In genomic region chr4:135676476-135676875, GRCm38 (mm10) we compare ENCODE assay signal across 24 mouse cellular contexts. TPM values are rescaled to one million over a fixed set of nuclear protein-coding genes. Genes with fewer than 3 reads are reported as not detected.
DNase-seq lines count a peak whose midpoint lies in the region; ATAC-seq and TF ChIP-seq lines count a peak whose summit lies in the region.
"Had no signal": no experiment of that assay in that cellular context is flagged by ENCODE, and none has a peak within 500 bp of the region (broad histone marks: within the 10 kb centered on the region; RNA-seq: fewer than 3 reads in every experiment).

No protein-coding gene starts in this region.

- WGBS in lung, adult 2 months, result 48% methylated on average over 5 of the region's 5 CpGs
- 47% methylated on average over 5 of the region's 5 CpGs for WGBS in lung, embryonic 16.5 days
- 62% methylated on average over 5 of the region's 5 CpGs for WGBS in stomach, embryonic 15.5 days

- H3K9me3 ChIP-seq in ES-E14 (ENCODE audit: control insufficient read depth, insufficient read depth, low read depth, low read length), result no peaks in the 10 kb centered on the region
- H3K9me3 ChIP-seq in lung, embryonic 16.5 days (ENCODE audit: control insufficient read depth, low read length), result no peaks in the 10 kb centered on the region
- no peaks in the 10 kb centered on the region for H3K9me3 ChIP-seq in stomach, embryonic 15.5 days
- H3K9me3 ChIP-seq: forebrain, embryonic 13.5 days; hindbrain, embryonic 12.5 days; limb, embryonic 13.5 days; neural tube, embryonic 12.5 days had no signal

- H3K27ac ChIP-seq in ES-E14 (ENCODE audit: insufficient read depth, low read depth, low read length, poor library complexity, severe bottlenecking), result no peak overlapping the region
- H3K27ac ChIP-seq in lung, embryonic 16.5 days (ENCODE audit: low read length), result no peak overlapping the region
- H3K27ac ChIP-seq in stomach, embryonic 15.5 days, result no peak overlapping the region
- H3K27ac ChIP-seq: forebrain, embryonic 13.5 days; hindbrain, embryonic 12.5 days; limb, embryonic 13.5 days; liver, embryonic 14.5 days; neural tube, embryonic 12.5 days had no signal

- no peak for TF ChIP-seq CTCF in lung, adult 2 months (IDR thresholded peaks at IDR 0.05; ENCODE audit: insufficient read depth, low read length)

- in situ Hi-C loops in ES-E14 (cut with MboI; ENCODE audit: low sequenced_read_pairs in 2 of 2, unreplicated experiment in 2 of 2), result no loop called here

- no peaks in the 10 kb centered on the region for H3K27me3 ChIP-seq in lung, embryonic 16.5 days (ENCODE audit: control insufficient read depth, insufficient read depth, low read depth, low read length)
- H3K27me3 ChIP-seq in stomach, embryonic 15.5 days (replicated peaks), result no peaks in the 10 kb centered on the region
- H3K27me3 ChIP-seq: forebrain, embryonic 13.5 days; hindbrain, embryonic 12.5 days; limb, embryonic 13.5 days; neural tube, embryonic 12.5 days had no signal

- no peaks in the 10 kb centered on the region for H3K4me1 ChIP-seq in lung, adult 2 months (ENCODE audit: control insufficient read depth, insufficient read depth, low read length)
- peaks cover 1 to 19% of the 10 kb centered on the region in 2 experiments; a peak in 2 of 4 replicates for H3K4me1 ChIP-seq in ES-E14 (ENCODE audit: control insufficient read depth in 2 of 2, insufficient read depth in 2 of 2, low read length in 2 of 2, poor library complexity in 1 of 2)
- no peaks in the 10 kb centered on the region for H3K4me1 ChIP-seq in lung, embryonic 16.5 days (replicated peaks; ENCODE audit: control insufficient read depth, insufficient read depth, low read length)
- no peaks in the 10 kb centered on the region for H3K4me1 ChIP-seq in stomach, embryonic 15.5 days
- H3K4me1 ChIP-seq: forebrain, embryonic 13.5 days had no signal

- no peak overlapping the region for H3K4me2 ChIP-seq in lung, embryonic 16.5 days (ENCODE audit: low read depth, low read length)
- no peak overlapping the region for H3K4me2 ChIP-seq in stomach, embryonic 15.5 days
- H3K4me2 ChIP-seq: forebrain, embryonic 13.5 days; hindbrain, embryonic 12.5 days; limb, embryonic 13.5 days; midbrain, embryonic 11.5 days; neural tube, embryonic 12.5 days had no signal

- DNase-seq in lung, adult 18-20 months, result peak; percentile 56 to 73
- DNase-seq in lung, adult 2 months, result no peak
- DNase-seq in ES-E14 (ENCODE audit: low read depth, low spot score), result no peak
- DNase-seq in kidney, postnatal 25 days, result no peak
- DNase-seq in left cerebral cortex, adult 18-20 months (ENCODE audit: low spot score in 2 of 2), result no peak
- DNase-seq: cerebellum, adult 2 months; gastrocnemius, postnatal 14 days; heart, postnatal 14 days; kidney, adult 8-10 months; kidney, postnatal 36 days; layer of hippocampus, adult 9-11 months; right cerebral cortex, postnatal 4 days; thymus, postnatal 4 days had no signal

- H3K4me3 ChIP-seq in lung, adult 2 months (replicated peaks; ENCODE audit: extremely low read depth, low read depth, low read length), result no peak overlapping the region
- peak overlapping the region in 1 of 2 experiments; percentile 61; a peak in 1 of 4 replicates for H3K4me3 ChIP-seq in ES-E14 (ENCODE audit: insufficient read depth in 1 of 2, low read depth in 1 of 2, low read length in 2 of 2, poor library complexity in 1 of 2, severe bottlenecking in 1 of 2)
- no peak overlapping the region for H3K4me3 ChIP-seq in lung, embryonic 16.5 days (ENCODE audit: low read length)
- H3K4me3 ChIP-seq in stomach, embryonic 15.5 days (replicated peaks), result no peak overlapping the region
- H3K4me3 ChIP-seq: forebrain, embryonic 13.5 days; hindbrain, embryonic 12.5 days; limb, embryonic 13.5 days; neural tube, embryonic 12.5 days had no signal

- TF ChIP-seq POLR2A in lung, adult 2 months (IDR thresholded peaks at IDR 0.05; ENCODE audit: borderline replicate concordance, extremely low read depth, low read depth, low read length), result no peak

- ATAC-seq in lung, embryonic 16.5 days (ENCODE audit: low read depth), result peak; percentile 49; the same call in 1 of the 2 replicates
- ATAC-seq in stomach, embryonic 15.5 days (ENCODE audit: insufficient read depth, low FRiP score, low read depth), result peak; percentile 67; the same call in 1 of the 2 replicates
- no peak for ATAC-seq in CD4-positive, CD25-positive, alpha-beta regulatory T cell, adult 4 months
- ATAC-seq: forebrain, embryonic 13.5 days had no signal

- peak overlapping the region; percentile 86; the same call in 1 of the 2 replicates for H3K9ac ChIP-seq in ES-E14 (ENCODE audit: insufficient read depth, low read depth, low read length, poor library complexity, severe bottlenecking)
- no peak overlapping the region for H3K9ac ChIP-seq in lung, embryonic 16.5 days (ENCODE audit: low read length)
- no peak overlapping the region for H3K9ac ChIP-seq in stomach, embryonic 15.5 days
- H3K9ac ChIP-seq: forebrain, embryonic 13.5 days; hindbrain, embryonic 12.5 days; limb, embryonic 13.5 days; liver, embryonic 14.5 days; neural tube, embryonic 12.5 days had no signal

- H3K36me3 ChIP-seq in ES-E14 (ENCODE audit: control insufficient read depth, insufficient read depth, low read length, poor library complexity, severe bottlenecking), result no peaks in the 10 kb centered on the region
- no peaks in the 10 kb centered on the region for H3K36me3 ChIP-seq in lung, embryonic 16.5 days (ENCODE audit: control insufficient read depth, insufficient read depth, low read length)
- no peaks in the 10 kb centered on the region for H3K36me3 ChIP-seq in stomach, embryonic 15.5 days
- H3K36me3 ChIP-seq: hindbrain, embryonic 12.5 days; limb, embryonic 13.5 days; neural tube, embryonic 12.5 days had no signal

TF ChIP-seq in ES-E14, 5 proteins besides CTCF, POLR2A, EP300 and RAD21:
- TF ChIP-seq CHD2 (IDR thresholded peaks at IDR 0.05; ENCODE audit: low read depth, low read length), result no peak
- TF ChIP-seq MAFK (IDR thresholded peaks at IDR 0.05; ENCODE audit: insufficient read depth, low read depth, low read length), result no peak
- no peak for TF ChIP-seq HCFC1 (IDR thresholded peaks at IDR 0.05; ENCODE audit: borderline replicate concordance, insufficient read depth, low read length)
- no peak for TF ChIP-seq ZC3H11A (IDR thresholded peaks at IDR 0.05; ENCODE audit: borderline replicate concordance, low read depth, low read length)
- no peak for TF ChIP-seq ZNF384 (IDR thresholded peaks at IDR 0.05; ENCODE audit: low read depth, low read length)

RNA-seq across cellular contexts. Expression of gene Ifnlr1, which starts 9.6 kb away (rescaled TPM):
- polyA plus RNA-seq in lung, adult 2 months (2012; rRNA removed), result 6.7 and 8.8 TPM in 2 replicates
- 3.3 and 6.2 TPM in 2 replicates for total RNA-seq in ES-E14 (2012; rRNA removed)
- 2.1 and 2.3 TPM in 2 replicates for polyA plus RNA-seq in lung, embryonic 16.5 days (2015; fragmentation: Nextera tagmentation; extraction: Ambion mirVana)
- polyA plus RNA-seq in stomach, embryonic 15.5 days (2015; fragmentation: Nextera tagmentation; extraction: Ambion mirVana), result 1.8 TPM in 2 replicates
- not detected for polyA plus RNA-seq in CD4-positive, CD25-positive, alpha-beta regulatory T cell, adult 4 months (2017; shearing (Covaris generic))
- under 1 TPM; 0.28 to 0.37 TPM for total RNA-seq in left cerebral cortex, adult 18-20 months (2021)
- total RNA-seq: monocyte, adult 5-6 weeks had no signal

RNA-seq across cellular contexts. Expression of gene Il22ra1, which starts 51.5 kb away (rescaled TPM):
- polyA plus RNA-seq in lung, adult 2 months (2012; rRNA removed), result 2.0 and 3.0 TPM in 2 replicates
- 0.36 and 0.37 TPM in 2 replicates for total RNA-seq in ES-E14 (2012; rRNA removed)
- 0.13 TPM in 1 of 2 replicates, not detected in the other for polyA plus RNA-seq in lung, embryonic 16.5 days (2015; fragmentation: Nextera tagmentation; extraction: Ambion mirVana)
- 2.0 and 2.8 TPM in 2 replicates for polyA plus RNA-seq in stomach, embryonic 15.5 days (2015; fragmentation: Nextera tagmentation; extraction: Ambion mirVana)
- polyA plus RNA-seq in CD4-positive, CD25-positive, alpha-beta regulatory T cell, adult 4 months (2017; shearing (Covaris generic)), result not detected
- under 1 TPM in 1 of 2 experiments, not detected in 1; 0.14 TPM for total RNA-seq in left cerebral cortex, adult 18-20 months (2021)
- total RNA-seq: monocyte, adult 5-6 weeks had no signal
- polyA plus RNA-seq: cerebellum, adult 2 months; embryonic facial prominence, embryonic 11.5 days; forebrain, embryonic 13.5 days; hindbrain, embryonic 12.5 days; limb, embryonic 13.5 days; midbrain, embryonic 11.5 days; neural tube, embryonic 12.5 days had no signal

Comparison
In these comparisons a context has a peak if more than half of its experiments do, and no peak if none do; other contexts are left out.
1. DNase-seq: peak in lung, adult 18-20 months (2 of 2); none in lung, adult 2 months (single experiment), ES-E14 (single experiment), kidney, postnatal 25 days (0 of 2) and left cerebral cortex, adult 18-20 months (0 of 2).